Mouse (Mus musculus) heart, postnatal 0 days (tissue): ENCODE data around the gene Nod2.

ENCODE experiments used
- CTCF ChIP-seq: IDR thresholded peaks from 2 replicates; pipeline ENCODE4 v1.5.1; 2016; ENCODE audit warnings: antibody characterized with exemption, control low read depth, low read depth
- EP300 ChIP-seq: IDR thresholded peaks from 2 replicates; pipeline ENCODE4 v1.6.1; 2016; ENCODE audit warnings: antibody characterized with exemption, low read depth

GRCm38 (mm10) chr8:88623351-88623750 is 23.8 kb upstream of the Nod2 start:
- TF ChIP-seq EP300 (no peak), CTCF (no peak)
